Mouse (Mus musculus) olfactory bulb, adult 2 months (tissue): ENCODE data around the gene Gapdh.

ENCODE experiments used
- CTCF ChIP-seq: fragments of 200-500 bp; IDR thresholded peaks from 2 replicates; pipeline ENCODE4 v1.5.1; 2012; ENCODE audit warnings: low read depth, mild to moderate bottlenecking, low read length, moderate library complexity; ENCODE audit not compliant: insufficient read depth
- POLR2A ChIP-seq: fragments of 200-500 bp; IDR thresholded peaks from 2 replicates; pipeline ENCODE4 v1.6.1; 2012; ENCODE audit warnings: mild to moderate bottlenecking, low read depth, low read length, moderate library complexity; ENCODE audit not compliant: insufficient read depth

- TF ChIP-seq CTCF, result no peak
- TF ChIP-seq POLR2A, result no peak
Observed at GRCm38 (mm10) chr6:125210436-125210835, 44.2 kb upstream of the Gapdh start.
